Mouse (Mus musculus) heart, adult 9 months (tissue): Measurements from ENCODE around the gene Mtx3.
A peak's percentile ranks its signal among the peaks of the same experiment; 100 is the strongest.

ENCODE experiments used
- DNase-seq, 2 experiments: peaks; one replicate each; pipeline ENCODE4 v3.0.0; 2022; ENCODE audit warnings: low spot score in 2 of 2

Gene Mtx3

DNA sequence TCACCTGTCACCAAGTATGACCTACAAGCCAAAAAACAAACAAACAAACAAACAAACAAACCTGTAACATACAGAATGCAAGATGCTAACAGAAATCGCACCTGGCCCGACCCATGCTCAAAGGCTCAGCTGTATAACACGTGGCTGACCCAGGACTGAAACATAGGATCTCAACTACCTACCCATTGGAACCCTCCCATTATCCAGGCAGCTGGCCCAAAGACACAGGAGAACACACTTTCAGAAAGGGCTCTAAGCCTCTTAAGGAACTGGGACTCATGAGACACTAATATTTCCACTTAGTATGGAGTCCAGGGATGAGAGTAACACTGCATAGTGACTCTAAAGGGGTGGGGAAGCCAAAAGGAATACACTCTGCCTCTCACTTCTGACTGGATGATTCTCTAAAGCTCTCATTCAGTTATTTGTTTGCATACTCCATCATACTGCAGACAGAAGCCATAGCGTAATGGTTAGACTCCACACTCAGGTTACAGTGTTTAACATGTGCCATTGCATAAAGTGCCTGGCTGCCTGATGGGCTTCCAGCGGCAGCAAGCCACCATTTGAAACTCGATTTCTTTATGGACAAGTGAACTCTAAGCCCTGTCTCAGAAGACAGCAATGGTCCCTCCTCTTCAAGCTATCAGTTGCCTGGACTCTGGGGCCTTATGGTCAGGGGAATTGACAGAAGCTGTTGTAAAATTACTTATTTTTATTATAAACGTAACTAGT is 38.6 kb downstream of the Mtx3 start:
- DNase-seq: no peak

- DNase-seq: no peak
These were observed 39.6 kb downstream of the Mtx3 start for GRCm38 (mm10) chr13:92884206-92884605.

DNA sequence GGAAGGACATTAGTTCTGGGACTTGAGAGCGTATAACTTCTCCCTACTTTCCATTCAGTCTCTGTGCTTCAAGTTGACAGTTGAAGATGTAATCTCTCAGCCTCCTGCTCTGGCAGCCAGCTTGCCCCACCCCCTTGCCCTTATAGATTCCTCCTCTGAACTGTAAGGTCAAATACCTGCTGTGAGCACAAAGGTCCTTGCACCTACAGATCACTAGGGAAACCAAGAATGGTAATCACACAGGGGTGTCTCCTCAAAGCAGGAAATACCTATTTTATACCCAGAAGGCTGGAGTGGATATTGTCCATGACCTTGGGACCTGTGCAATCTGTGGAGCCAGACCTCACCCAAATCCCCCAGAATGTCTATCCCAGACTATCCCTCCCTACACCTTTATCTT is 40.4 kb downstream of the Mtx3 start:
- no peak for DNase-seq

DNA sequence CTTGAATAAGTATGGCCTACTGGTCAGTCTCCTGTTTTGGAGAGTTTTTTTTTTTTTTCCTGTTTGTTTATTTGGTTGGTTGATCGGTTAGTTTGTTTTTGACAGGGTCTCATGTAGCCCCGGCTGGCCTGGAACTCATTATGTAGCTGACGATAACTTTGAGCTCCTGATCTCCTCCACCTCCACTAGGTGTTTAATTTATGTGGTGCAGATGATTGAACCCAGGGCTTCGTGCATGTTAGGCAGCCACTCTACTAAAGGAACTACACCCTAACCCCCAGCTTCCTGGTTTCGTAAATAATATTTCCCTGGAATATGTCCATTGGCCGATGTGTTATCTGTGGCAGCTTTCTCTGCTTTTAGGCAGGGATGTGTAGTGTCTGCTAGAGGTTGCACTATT is 54.5 kb downstream of the Mtx3 start:
- DNase-seq: no peak

GRCm38 (mm10) chr13:92903291-92903690 is 58.7 kb downstream of the Mtx3 start:
- peak; percentile 67 to 69 for DNase-seq

DNA sequence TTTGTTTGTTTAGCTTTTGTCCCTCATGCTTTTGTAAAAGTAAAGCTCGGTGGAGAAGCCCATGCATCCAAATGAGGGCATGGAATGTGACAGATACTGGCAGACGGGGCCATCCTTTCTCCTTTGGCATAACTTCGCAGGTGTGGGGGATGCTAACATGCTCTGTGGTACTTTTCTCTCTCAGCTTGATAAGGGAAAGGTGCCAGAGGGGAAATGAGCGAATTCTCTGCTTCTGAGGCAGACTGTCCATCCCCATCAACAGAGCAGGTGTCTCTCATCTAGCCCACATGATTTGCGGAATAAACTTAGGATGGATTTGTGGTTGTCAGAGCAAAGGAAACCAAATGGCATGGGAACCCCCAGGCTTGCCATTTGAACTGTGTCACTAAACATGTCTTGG is 61.4 kb downstream of the Mtx3 start:
- no peak for DNase-seq

DNA sequence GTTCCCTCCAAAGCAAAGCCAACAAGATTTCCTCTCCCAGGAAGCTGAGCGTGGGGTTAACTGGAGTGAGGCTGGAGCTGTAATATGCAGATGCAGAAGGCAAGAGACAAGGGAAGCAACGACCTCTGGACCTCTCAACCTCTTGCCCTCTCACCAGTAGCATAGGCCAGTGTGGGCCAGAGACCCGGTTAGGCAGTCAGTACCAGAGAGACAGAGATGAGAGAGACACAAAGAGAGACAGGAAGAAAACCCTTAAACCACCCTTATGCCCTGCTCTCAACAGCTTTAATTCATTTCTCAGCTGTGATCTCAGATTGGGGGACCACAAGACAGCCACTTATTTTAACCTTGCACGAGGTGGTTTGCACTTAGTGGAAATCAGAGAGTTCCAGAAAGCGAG is 62.8 kb downstream of the Mtx3 start:
- DNase-seq: no peak
